Mouse (Mus musculus): ENCODE data around the gene Sh3rf3.

Gene Sh3rf3

GRCm38 (mm10) chr10:59162185-59162897, 349.2 kb downstream of the Sh3rf3 start:
- no peak for DNase-seq (ENCODE audit: low read depth, low spot score)

GRCm38 (mm10) chr10:59166104-59166944, 353.2 kb downstream of the Sh3rf3 start:
- peak; percentile 68 for DNase-seq (ENCODE audit: low read depth, low spot score)

- no peak for DNase-seq (ENCODE audit: low read depth, low spot score)
These were observed 357.9 kb downstream of the Sh3rf3 start for GRCm38 (mm10) chr10:59171042-59171441.

DNA sequence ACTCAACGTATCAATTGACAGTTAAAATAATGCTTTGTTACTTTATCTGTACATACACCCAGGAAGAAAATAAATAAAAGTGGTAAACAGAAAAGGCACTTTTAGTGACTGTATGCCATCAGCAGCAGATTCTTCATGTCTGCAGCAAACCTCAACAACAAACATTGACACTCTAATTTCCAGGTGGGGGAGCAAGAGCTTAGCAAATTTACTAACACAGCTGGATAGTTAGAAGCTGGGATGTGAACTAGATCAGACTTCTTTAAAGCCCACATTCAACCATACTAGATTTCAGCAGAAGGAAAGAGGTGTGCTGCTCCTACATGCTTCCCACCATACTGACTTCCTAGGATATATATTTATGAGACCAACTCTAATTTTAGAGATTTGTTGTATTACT, 359.4 kb downstream of the Sh3rf3 start:
- DNase-seq (ENCODE audit: low read depth, low spot score): no peak

DNA sequence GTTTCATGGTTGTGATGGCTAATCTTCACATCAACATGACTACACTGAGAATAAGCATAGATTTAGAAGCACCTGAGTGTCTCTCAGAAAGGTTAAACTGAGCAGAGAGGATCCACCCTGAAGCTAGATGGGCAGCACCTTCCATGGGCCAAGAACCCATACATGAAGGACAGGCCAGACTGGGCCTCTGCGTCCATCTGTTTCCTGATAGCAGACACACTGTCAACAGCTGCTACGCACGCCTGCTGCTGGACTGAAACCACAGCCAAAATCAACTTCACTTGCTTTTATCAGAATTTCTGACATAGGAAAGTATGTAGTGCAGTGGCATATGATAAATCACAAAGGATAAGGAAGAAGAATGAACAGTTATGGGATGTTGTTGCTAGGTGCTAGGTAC, 366.5 kb downstream of the Sh3rf3 start:
- no peak for DNase-seq (ENCODE audit: low read depth, low spot score)

- no peak for DNase-seq (ENCODE audit: low read depth, low spot score)
These were observed 369.1 kb downstream of the Sh3rf3 start for GRCm38 (mm10) chr10:59182306-59182705.

All from R1 (cell line).